Mouse (Mus musculus) myocyte (in vitro differentiated cells): ENCODE data around the gene Prss50. TPM values are rescaled to one million over a fixed set of nuclear protein-coding genes. Genes with fewer than 3 reads are reported as not detected.

ENCODE experiments used
- H3K27me3 ChIP-seq: one replicate; pipeline ENCODE4 v1.6.1; 2011; ENCODE audit not compliant: control insufficient read depth, insufficient read depth, insufficient read length
- H3K36me3 ChIP-seq: one replicate; pipeline ENCODE4 v1.6.1; 2011; ENCODE audit not compliant: control insufficient read depth, insufficient read depth
- H3K4me2 ChIP-seq: one replicate; pipeline ENCODE4 v1.6.1; 2011; ENCODE audit warnings: low read depth, control low read depth
- H3K4me3 ChIP-seq: one replicate; pipeline ENCODE4 v1.5.1; 2011; ENCODE audit warnings: mild to moderate bottlenecking, control low read depth, moderate library complexity
- H3K79me2 ChIP-seq: one replicate; pipeline ENCODE4 v1.6.1; 2011; ENCODE audit not compliant: control insufficient read depth, insufficient read depth
- H3ac ChIP-seq: one replicate; pipeline ENCODE4 v1.6.1; 2011; ENCODE audit not compliant: control insufficient read depth, insufficient read length
- E2F4 ChIP-seq: IDR thresholded peaks from one replicate; pipeline ENCODE4 v1.6.1; 2011; ENCODE audit warnings: mild to moderate bottlenecking, control low read depth, moderate library complexity; ENCODE audit not compliant: insufficient read depth
- MAX ChIP-seq: IDR thresholded peaks from one replicate; pipeline ENCODE4 v1.6.1; 2011; ENCODE audit warnings: low read depth, mild to moderate bottlenecking, control low read depth
- MYOD1 ChIP-seq, 3 experiments: IDR thresholded peaks; one replicate each; pipeline ENCODE4 v1.6.1; 2011; ENCODE audit warnings: control low read depth in 2 of 3, low read depth in 2 of 3, mild to moderate bottlenecking in 2 of 3, moderate library complexity in 1 of 3; ENCODE audit not compliant: insufficient read length in 2 of 3, control insufficient read depth in 1 of 3
- MYOG ChIP-seq, 3 experiments: IDR thresholded peaks; one replicate each; pipeline ENCODE4 v1.6.1; 2011; ENCODE audit warnings: control low read depth in 2 of 3, low read depth in 2 of 3, mild to moderate bottlenecking in 2 of 3; ENCODE audit not compliant: insufficient read length in 2 of 3, control insufficient read depth in 1 of 3, insufficient read depth in 1 of 3
- POLR2AphosphoS2 ChIP-seq: IDR thresholded peaks from one replicate; pipeline ENCODE4 v1.6.1; 2011; ENCODE audit warnings: low read depth, control low read depth; ENCODE audit not compliant: insufficient read length
- REST ChIP-seq: IDR thresholded peaks from one replicate; pipeline ENCODE4 v1.6.1; 2011; ENCODE audit warnings: mild to moderate bottlenecking, control low read depth, moderate library complexity; ENCODE audit not compliant: insufficient read depth, insufficient read length
- SRF ChIP-seq: IDR thresholded peaks from one replicate; pipeline ENCODE4 v1.6.1; 2011; ENCODE audit warnings: low read depth; ENCODE audit not compliant: control insufficient read depth, insufficient read length
- TCF12 ChIP-seq: IDR thresholded peaks from one replicate; pipeline ENCODE4 v1.6.1; 2011; ENCODE audit warnings: mild to moderate bottlenecking, control low read depth; ENCODE audit not compliant: poor library complexity, insufficient read depth, severe bottlenecking
- TCF3 ChIP-seq: IDR thresholded peaks from one replicate; pipeline ENCODE4 v1.6.1; 2011; ENCODE audit warnings: low read depth, control low read depth; ENCODE audit not compliant: insufficient read length
- polyA plus RNA-seq: library from polyadenylated mRNA; unstranded; fragments of >200 nt; fragmentation: generic; extraction: Trizol; gene quantifications from one replicate; pipeline ENCODE4 v1.2.1, GENCODE M21; 2012; ENCODE audit warnings: missing spikeins

The Prss50 gene
- polyA plus RNA-seq, 1 experiment, result 0.02 TPM

DNA sequence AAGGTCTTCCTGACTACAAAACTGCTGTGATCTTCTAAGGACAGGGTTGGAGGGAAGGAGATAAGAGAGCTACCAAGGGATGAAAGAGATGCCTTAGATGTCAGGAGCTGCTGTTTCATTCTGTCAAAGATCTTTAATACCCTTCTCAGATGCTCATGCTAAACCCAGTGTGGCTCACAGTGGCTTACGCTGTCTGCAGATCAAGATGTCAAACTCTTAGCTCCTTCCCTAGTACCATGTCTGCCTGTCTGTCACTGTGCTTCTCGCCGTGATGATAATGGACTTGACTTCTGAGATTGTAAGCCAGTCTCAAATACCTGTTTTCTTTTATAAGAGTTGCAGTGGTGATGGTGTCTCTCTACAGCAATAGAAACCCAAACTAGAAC, 50.9 kb downstream of the Prss50 start:
- Histone ChIP-seq H3K79me2 (no peaks in the 10 kb centered on the region), H3ac (no peak overlapping the region), H3K4me3 (no peak overlapping the region), H3K36me3 (no peaks in the 10 kb centered on the region), H3K27me3 (peaks cover 7% of the 10 kb centered on the region), H3K4me2 (no peak overlapping the region)
- TF ChIP-seq REST (no peak), SRF (no peak), MYOD1 (IDR thresholded peaks at IDR 0.05; ENCODE audit: control insufficient read depth in 1 of 3, insufficient read length in 2 of 3, low read depth in 2 of 3) (no peak), POLR2AphosphoS2 (no peak), TCF3 (no peak), E2F4 (no peak), MYOG (IDR thresholded peaks at IDR 0.05; ENCODE audit: control insufficient read depth in 1 of 3, insufficient read depth in 1 of 3, insufficient read length in 2 of 3, low read depth in 2 of 3) (no peak), MAX (no peak), TCF12 (no peak)

DNA sequence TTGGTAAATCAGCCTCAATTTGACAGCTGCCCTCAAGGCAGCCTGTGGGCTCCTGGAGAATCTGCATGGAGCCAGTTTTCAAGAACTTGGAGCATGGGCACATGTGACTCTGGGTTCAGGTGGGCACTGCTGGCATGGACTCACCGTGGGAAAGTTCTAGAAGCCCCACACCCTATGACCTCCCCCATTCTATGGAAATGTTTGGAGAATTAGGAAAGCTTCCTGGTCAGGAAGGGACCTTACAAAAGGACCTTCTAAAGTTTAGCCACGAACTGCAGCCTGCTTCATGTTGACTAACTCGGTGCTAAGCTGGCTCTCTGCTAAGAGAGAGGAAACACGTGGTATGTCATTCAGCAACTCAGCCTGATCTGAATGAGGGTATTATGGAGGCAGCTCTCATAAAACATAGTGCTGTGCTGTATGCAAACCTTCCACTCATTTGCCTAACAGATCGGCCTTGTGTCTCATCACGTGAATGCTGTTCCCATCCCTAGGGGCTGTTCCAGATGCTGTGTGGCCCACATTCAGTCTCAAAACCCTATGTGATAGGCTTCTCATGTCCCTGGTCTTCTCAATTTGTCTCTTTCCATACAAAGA, 51.7 kb downstream of the Prss50 start:
- Histone ChIP-seq H3K27me3 (peaks cover 8% of the 10 kb centered on the region), H3K4me3 (no peak overlapping the region), H3ac (no peak overlapping the region), H3K36me3 (no peaks in the 10 kb centered on the region), H3K4me2 (no peak overlapping the region), H3K79me2 (no peaks in the 10 kb centered on the region)
- TF ChIP-seq TCF3 (no peak), E2F4 (no peak)

Other genes starting within 250 kb of the Prss50 start
- gene Nradd, start 233.5 kb upstream of the Prss50 start, polyA plus RNA-seq, result 66.9 TPM
- gene Nbeal2, start 203.8 kb upstream of the Prss50 start, polyA plus RNA-seq, result 3.3 TPM
- gene Ccdc12, start 201.5 kb upstream of the Prss50 start, polyA plus RNA-seq, result 59.2 TPM
- 0.22 TPM for gene Myl3, start 116.1 kb upstream of the Prss50 start, polyA plus RNA-seq
- gene Pth1r, start 110.8 kb upstream of the Prss50 start, polyA plus RNA-seq, result 0.20 TPM
- gene Prss42, start 59.8 kb upstream of the Prss50 start, polyA plus RNA-seq, result not detected
- gene Prss44, start 44.0 kb upstream of the Prss50 start, polyA plus RNA-seq, result not detected
- not detected for gene Prss43, start 31.3 kb upstream of the Prss50 start, polyA plus RNA-seq
- not detected for gene Prss45, start 23.4 kb upstream of the Prss50 start, polyA plus RNA-seq
- 0.11 TPM for gene Prss46, start 13.5 kb upstream of the Prss50 start, polyA plus RNA-seq
- 2.5 TPM for gene Als2cl, start 21.9 kb downstream of the Prss50 start, polyA plus RNA-seq
- gene Tmie, start 22.1 kb downstream of the Prss50 start, polyA plus RNA-seq, result 0.02 TPM
- gene Fam240a, start 58.9 kb downstream of the Prss50 start, polyA plus RNA-seq, result not detected
- gene Tdgf1, start 88.2 kb downstream of the Prss50 start, polyA plus RNA-seq, result not detected
- 0.49 TPM for gene Lrrc2, start 93.6 kb downstream of the Prss50 start, polyA plus RNA-seq
- not detected for gene Rtp3, start 132.6 kb downstream of the Prss50 start, polyA plus RNA-seq
- not detected for gene Ltf, start 161.3 kb downstream of the Prss50 start, polyA plus RNA-seq
- gene Ccrl2, start 199.6 kb downstream of the Prss50 start, polyA plus RNA-seq, result 0.12 TPM